Mouse (Mus musculus) forebrain, embryonic 14.5 days (tissue): ENCODE data around the gene Brf1. TPM values are rescaled to one million over a fixed set of nuclear protein-coding genes. Genes with fewer than 3 reads are reported as not detected.

ENCODE experiments used
- ATAC-seq: fragments of 200-750 bp; cut with Nextera tagmentation; 2 replicates; pipeline ENCODE4 v1.8.0; 2017; ENCODE audit warnings: mild to moderate bottlenecking, moderate library complexity
- DNase-seq: peaks from one replicate; pipeline ENCODE4 v3.0.0-alpha.2; 2015; ENCODE audit warnings: low spot score
- H3K27ac ChIP-seq: fragments of 300-500 bp; sonication (generic); 2 replicates; pipeline ENCODE4 v1.5.1; 2014; ENCODE audit warnings: low read depth, mild to moderate bottlenecking, control low read depth, low read length, moderate library complexity
- H3K27me3 ChIP-seq: fragments of 300-500 bp; sonication (generic); replicated peaks from 2 replicates; pipeline ENCODE4 v1.6.1; 2014; ENCODE audit warnings: low read length, control low read depth, mixed read lengths; ENCODE audit not compliant: control insufficient read depth, insufficient read depth
- H3K36me3 ChIP-seq: fragments of 300-500 bp; sonication (generic); 2 replicates; pipeline ENCODE4 v1.6.1; 2014; ENCODE audit warnings: low read length, control low read depth; ENCODE audit not compliant: control insufficient read depth, insufficient read depth
- H3K4me1 ChIP-seq: fragments of 300-500 bp; sonication (generic); 2 replicates; pipeline ENCODE4 v1.6.1; 2014; ENCODE audit warnings: antibody characterized with exemption, low read length, control low read depth; ENCODE audit not compliant: control insufficient read depth, insufficient read depth
- H3K4me2 ChIP-seq: fragments of 300-500 bp; sonication (generic); 2 replicates; pipeline ENCODE4 v1.6.1; 2014; ENCODE audit warnings: mild to moderate bottlenecking, control low read depth, low read length
- H3K4me3 ChIP-seq: fragments of 300-500 bp; sonication (generic); 2 replicates; pipeline ENCODE4 v1.5.1; 2014; ENCODE audit warnings: low read depth, low read length, control low read depth
- H3K9ac ChIP-seq: fragments of 300-500 bp; sonication (generic); 2 replicates; pipeline ENCODE4 v1.6.1; 2014; ENCODE audit warnings: mild to moderate bottlenecking, low read length, control low read depth, moderate library complexity
- H3K9me3 ChIP-seq: fragments of 300-500 bp; sonication (generic); replicated peaks from 2 replicates; pipeline ENCODE4 v1.6.1; 2016; ENCODE audit warnings: low read length, control low read depth, mixed read lengths; ENCODE audit not compliant: control insufficient read depth
- WGBS: fragments of 180-500 bp; shearing (Covaris S2); extraction: QIAGEN DNeasy Blood & Tissue Kit; methylation state at CpG from one replicate; pipeline ENCODE4 v1.1.7; 2014; 5-methylcytosine and 5-hydroxymethylcytosine counted together
- polyA plus RNA-seq: library from polyadenylated mRNA; unstranded; fragments of >200 nt; fragmentation: Nextera tagmentation; extraction: Ambion mirVana; gene quantifications from 2 replicates; pipeline ENCODE4 v1.2.1, GENCODE M21; 2014

Gene Brf1
- polyA plus RNA-seq, 1 experiment from 2014 or later = 43.0 TPM

DNA sequence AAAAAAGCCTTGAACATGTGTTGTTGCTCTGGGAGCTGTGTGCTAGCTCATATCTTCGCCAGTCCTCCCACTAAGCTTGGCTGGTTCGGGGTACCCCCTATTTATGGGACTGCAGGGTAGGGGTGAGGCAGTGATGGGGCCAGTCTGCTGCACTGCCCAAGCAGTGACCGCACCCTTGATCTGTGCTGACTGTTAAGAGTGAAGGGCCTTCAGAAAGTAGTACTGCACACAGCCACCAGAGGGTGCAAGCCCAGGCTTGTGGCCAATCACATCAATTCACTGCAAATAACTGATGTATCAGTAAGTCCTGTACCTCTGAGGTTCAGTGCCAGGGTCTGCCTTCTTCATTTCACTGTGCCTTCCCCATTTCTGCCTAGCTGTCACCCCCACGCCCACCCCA lies 44.7 kb downstream of the Brf1 start:
- Histone ChIP-seq H3K4me1 (peaks cover 5% of the 10 kb centered on the region), H3K9me3 (no peaks in the 10 kb centered on the region), H3K4me2 (no peak overlapping the region), H3K27ac (no peak overlapping the region), H3K36me3 (peaks cover 22% of the 10 kb centered on the region), H3K9ac (no peak overlapping the region), H3K4me3 (no peak overlapping the region), H3K27me3 (no peaks in the 10 kb centered on the region)
- DNase-seq (peak; percentile 60), ATAC-seq (peak; percentile 53)
- 41% methylated on average over 4 of the region's 4 CpGs for WGBS

DNA sequence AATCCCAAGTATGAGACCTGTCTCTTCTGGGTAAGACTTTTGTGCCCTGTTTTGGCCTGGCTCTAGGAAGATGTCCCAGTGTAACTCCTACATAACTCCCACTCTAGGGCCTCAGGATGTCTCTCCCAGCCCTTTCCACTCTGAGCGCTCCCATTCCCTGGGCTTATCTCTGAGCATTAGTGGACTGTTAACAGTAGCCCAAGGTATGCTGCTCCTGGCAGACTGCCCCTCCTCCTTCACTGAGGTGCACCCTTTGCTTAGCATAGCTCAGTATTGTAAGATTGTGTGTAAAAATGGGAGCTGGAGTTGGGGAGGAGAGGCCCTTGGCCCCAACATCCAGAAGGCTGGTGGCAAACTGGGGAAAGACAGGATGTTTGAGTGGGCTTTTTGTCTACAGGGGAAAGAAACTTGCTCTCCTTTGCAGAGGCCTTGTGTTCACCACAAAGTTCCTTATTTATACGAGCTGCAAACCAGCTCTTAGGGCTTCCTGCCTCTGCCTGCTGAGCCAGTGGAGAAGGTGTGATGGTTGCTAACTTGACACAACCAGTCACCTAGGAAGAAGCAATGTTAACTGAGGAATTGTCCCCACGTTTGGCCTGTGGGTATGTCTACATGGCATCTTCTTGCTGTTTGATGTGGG lies 47.5 kb downstream of the Brf1 start:
- Histone ChIP-seq H3K4me3 (no peak overlapping the region), H3K36me3 (0 out of 2 replicates have a peak, but pooled peaks cover 6% of the 10 kb centered on the region), H3K9me3 (no peaks in the 10 kb centered on the region), H3K9ac (no peak overlapping the region), H3K4me2 (no peak overlapping the region), H3K27me3 (no peaks in the 10 kb centered on the region), H3K27ac (no peak overlapping the region), H3K4me1 (peaks cover 12% of the 10 kb centered on the region)
- WGBS = 81% methylated on average over 3 of the region's 3 CpGs
- ATAC-seq (no peak), DNase-seq (no peak)

DNA sequence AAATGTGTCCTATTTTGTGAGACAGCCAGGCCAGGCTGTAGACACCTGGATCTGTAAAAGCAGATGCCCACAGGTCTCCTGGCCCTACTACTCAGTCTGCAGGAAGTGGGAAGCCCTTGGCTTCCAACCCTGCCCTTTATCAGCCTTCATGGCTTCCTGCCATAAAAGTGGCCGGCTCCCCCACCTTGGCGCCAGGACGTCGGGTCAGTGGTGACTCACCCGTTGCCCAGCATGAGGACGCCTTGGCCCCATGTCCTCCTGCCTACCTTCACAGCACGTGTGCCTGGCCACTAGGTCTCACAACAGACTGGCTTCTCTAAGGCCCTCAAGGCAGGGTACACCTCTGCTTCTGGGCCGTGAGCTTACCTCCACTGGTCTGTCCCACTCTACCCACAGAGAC lies 48.1 kb downstream of the Brf1 start:
- no peaks in the 10 kb centered on the region for H3K9me3 ChIP-seq
- H3K9ac ChIP-seq = no peak overlapping the region
- 74% methylated on average over 8 of the region's 8 CpGs for WGBS
- H3K4me1 ChIP-seq = peaks cover 12% of the 10 kb centered on the region
- H3K27ac ChIP-seq = no peak overlapping the region
- H3K4me3 ChIP-seq = no peak overlapping the region
- ATAC-seq (no peak), DNase-seq (no peak)
- no peak overlapping the region for H3K4me2 ChIP-seq
- H3K27me3 ChIP-seq = no peaks in the 10 kb centered on the region
- no peaks in the 10 kb centered on the region for H3K36me3 ChIP-seq

DNA sequence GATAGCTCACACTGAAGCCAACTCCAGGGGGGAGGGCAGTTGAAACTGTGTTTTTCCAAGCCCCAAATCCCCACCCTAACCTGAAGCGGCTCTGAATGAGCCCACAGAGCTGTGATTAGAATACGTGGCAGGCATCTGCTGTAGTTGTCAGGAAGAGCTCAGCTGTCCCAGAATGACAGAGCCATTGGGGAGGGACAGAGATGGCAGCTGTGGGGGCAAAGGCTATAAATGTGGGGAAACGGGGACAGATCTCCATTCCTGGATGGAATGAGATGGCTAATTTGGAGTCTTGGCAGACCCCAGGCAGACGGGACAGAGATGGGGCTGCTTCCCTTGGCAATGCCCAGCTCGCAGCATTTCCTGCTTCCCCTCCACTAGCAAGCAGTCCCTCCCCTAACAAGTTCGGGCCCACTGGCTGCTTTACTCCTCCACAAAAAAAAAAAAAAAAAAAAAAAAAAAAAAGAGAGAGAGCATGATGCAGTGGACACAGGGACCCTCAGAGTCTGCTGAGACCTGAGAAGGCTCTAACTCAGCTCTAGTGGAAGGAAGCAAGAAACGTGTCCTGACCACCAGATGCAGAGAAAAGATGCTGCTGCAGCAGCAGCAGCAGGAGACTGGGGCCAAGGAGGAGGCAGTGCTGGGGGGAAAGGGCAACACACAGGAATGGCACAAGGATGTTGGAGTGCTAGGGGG lies 49.2 kb downstream of the Brf1 start:
- Histone ChIP-seq H3K4me2 (peak overlapping the region; percentile 84), H3K4me1 (peaks cover 12% of the 10 kb centered on the region), H3K9ac (peak overlapping the region; percentile 93; the same call in 1 of the 2 replicates), H3K36me3 (no peaks in the 10 kb centered on the region), H3K9me3 (no peaks in the 10 kb centered on the region), H3K4me3 (no peak overlapping the region; the same call in 1 of the 2 replicates), H3K27me3 (no peaks in the 10 kb centered on the region), H3K27ac (0 out of 2 replicates have a peak overlapping the region, but pooled peaks have one; percentile 85)
- ATAC-seq (no peak), DNase-seq (no peak)
- 23% methylated on average over 7 of the region's 7 CpGs for WGBS

DNA sequence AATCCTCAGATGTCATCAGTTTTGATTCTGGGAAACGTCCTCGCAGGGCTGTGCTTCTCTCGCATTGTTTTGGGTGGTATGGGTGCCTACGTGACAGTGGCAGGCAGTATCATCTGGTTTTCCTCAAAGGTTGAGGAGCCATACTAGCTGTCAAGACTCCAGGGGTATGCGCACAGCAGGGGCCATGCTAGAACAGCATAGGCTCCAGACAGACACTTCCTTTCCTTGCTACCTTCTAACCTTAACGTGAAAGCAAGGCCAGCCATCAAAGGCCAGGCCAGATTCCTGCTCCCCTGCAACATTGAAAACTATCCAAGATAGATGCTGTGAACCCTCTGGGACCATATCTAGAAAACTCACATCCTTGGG lies 49.8 kb downstream of the Brf1 start:
- peak overlapping the region; percentile 57 for H3K4me3 ChIP-seq
- H3K9ac ChIP-seq = peak overlapping the region; percentile 93
- peak overlapping the region; percentile 84 for H3K4me2 ChIP-seq
- no peaks in the 10 kb centered on the region for H3K27me3 ChIP-seq
- no peaks in the 10 kb centered on the region for H3K36me3 ChIP-seq
- no peaks in the 10 kb centered on the region for H3K9me3 ChIP-seq
- WGBS = 8% methylated on average over 6 of the region's 6 CpGs
- peak; percentile 28; the same call in 1 of the 2 replicates for ATAC-seq
- peak overlapping the region; percentile 85; the same call in 1 of the 2 replicates for H3K27ac ChIP-seq
- DNase-seq = no peak
- peaks cover 12% of the 10 kb centered on the region for H3K4me1 ChIP-seq

DNA sequence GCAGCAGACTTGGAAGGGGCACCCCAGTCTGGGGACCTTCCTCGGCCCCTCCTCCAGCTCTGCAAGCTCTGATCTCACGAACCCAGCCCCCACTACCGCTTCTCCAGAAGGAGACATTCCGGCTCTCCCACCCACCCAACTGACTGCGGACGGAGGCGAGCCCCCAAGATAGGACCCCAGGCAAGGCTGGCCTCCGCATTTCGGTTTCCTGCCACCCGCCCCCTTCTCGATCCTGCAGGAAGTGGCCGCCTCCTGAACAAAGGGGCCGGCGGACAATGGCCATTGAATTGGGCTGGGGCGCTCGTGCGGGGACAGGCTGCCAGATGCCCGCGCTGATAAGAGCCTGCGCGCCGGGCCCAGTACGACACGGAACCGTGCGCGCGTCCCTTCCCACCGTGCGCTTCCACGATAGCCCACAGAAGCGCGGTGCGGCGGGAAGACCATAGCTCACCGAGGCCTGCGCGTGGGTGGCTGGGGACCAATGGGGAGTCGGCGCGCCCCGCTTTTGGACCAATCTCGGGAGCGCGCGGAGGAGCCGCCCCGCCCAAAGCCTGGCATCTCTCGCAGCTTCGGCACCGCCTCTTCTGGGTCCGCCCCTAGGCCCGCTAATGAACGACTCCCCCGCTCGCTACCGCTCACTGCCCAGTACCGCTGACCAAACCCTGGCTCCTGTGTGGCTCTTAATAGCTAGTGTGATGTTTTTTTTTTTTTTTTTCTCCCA lies 50.3 kb downstream of the Brf1 start:
- peak overlapping the region; percentile 57 for H3K4me3 ChIP-seq
- no peaks in the 10 kb centered on the region for H3K27me3 ChIP-seq
- H3K9ac ChIP-seq = peak overlapping the region; percentile 93
- peak overlapping the region; percentile 84 for H3K4me2 ChIP-seq
- peak overlapping the region; percentile 85 for H3K27ac ChIP-seq
- under 1% methylated on average over 58 of the region's 58 CpGs for WGBS
- peak; percentile 94 for ATAC-seq
- H3K4me1 ChIP-seq = peaks cover 12% of the 10 kb centered on the region
- no peaks in the 10 kb centered on the region for H3K36me3 ChIP-seq
- DNase-seq = peak; percentile 97
- no peaks in the 10 kb centered on the region for H3K9me3 ChIP-seq

DNA sequence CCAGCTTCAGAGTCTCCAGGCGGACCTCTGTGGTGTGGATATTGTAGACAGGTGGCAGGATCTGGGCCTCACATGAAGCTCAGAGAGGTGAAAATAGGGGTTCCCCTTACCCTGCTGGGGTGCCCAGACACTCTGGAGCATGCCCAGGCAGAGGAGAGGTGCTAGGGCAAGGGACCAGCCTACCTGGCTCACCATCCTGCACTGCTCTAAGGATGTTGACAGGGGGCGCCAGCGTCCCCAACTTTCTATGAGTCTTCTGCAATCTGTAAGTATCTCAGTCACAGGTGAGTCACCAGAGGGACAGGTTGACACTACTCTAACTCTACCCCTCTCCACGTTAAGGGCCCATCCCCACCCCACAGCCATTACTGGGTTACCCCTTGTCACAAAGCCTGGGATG lies 53.2 kb downstream of the Brf1 start:
- 23% methylated on average over 4 of the region's 4 CpGs for WGBS
- H3K9ac ChIP-seq = no peak overlapping the region

DNA sequence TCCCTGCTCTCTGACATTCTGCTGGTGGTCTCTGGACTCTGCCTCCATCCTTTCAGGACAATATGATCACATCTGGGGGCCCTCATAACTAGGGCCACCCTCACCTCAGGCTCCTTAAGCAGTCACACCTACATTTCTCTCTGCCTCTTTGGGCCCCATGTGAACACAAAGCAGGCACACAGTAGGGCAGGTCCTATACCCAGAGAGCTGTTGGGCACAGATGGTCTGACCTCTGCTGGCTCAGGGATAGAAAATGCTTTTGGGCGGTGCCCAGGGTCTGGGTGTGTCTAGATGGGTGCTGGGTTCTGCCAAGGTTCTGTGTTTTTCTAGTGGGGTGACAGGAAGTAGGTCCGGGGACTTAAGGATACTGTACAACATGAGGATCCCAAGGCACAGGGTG lies 56.8 kb downstream of the Brf1 start:
- H3K4me1 ChIP-seq = 0 out of 2 replicates have a peak, but pooled peaks cover 9% of the 10 kb centered on the region
- WGBS = 94% methylated on average over 2 of the region's 2 CpGs
- no peaks in the 10 kb centered on the region for H3K36me3 ChIP-seq
- ATAC-seq = no peak
- H3K9ac ChIP-seq = no peak overlapping the region
- no peak overlapping the region for H3K4me3 ChIP-seq
- H3K27ac ChIP-seq = no peak overlapping the region
- no peak overlapping the region for H3K4me2 ChIP-seq
- no peaks in the 10 kb centered on the region for H3K27me3 ChIP-seq
- no peaks in the 10 kb centered on the region for H3K9me3 ChIP-seq
- DNase-seq = no peak

More for the DNA sequence above, 53.2 kb downstream of the Brf1 start:
- peaks cover 12% of the 10 kb centered on the region for H3K4me1 ChIP-seq
- no peaks in the 10 kb centered on the region for H3K36me3 ChIP-seq
- H3K9me3 ChIP-seq = no peaks in the 10 kb centered on the region
- no peaks in the 10 kb centered on the region for H3K27me3 ChIP-seq
- no peak for DNase-seq
- no peak overlapping the region for H3K27ac ChIP-seq
- H3K4me3 ChIP-seq = no peak overlapping the region
- H3K4me2 ChIP-seq = no peak overlapping the region
- no peak for ATAC-seq
